Mouse (Mus musculus): ENCODE measurements around the gene Mecom. TPM values are rescaled to one million over a fixed set of nuclear protein-coding genes. Genes with fewer than 3 reads are reported as not detected.

Gene Mecom
- total and polyA plus RNA-seq, 3 experiments: 0.52 to 10.7 (median 4.4) TPM

GRCm38 (mm10) chr3:30514051-30514754 is 33.6 kb downstream of the Mecom start:
- peak; percentile 15 for DNase-seq

GRCm38 (mm10) chr3:30513314-30513997 is 34.4 kb downstream of the Mecom start:
- no peak for DNase-seq

GRCm38 (mm10) chr3:30512459-30513030 is 35.3 kb downstream of the Mecom start:
- no peak for DNase-seq

GRCm38 (mm10) chr3:30511796-30512195 is 36.0 kb downstream of the Mecom start:
- DNase-seq: no peak

- no peak for DNase-seq
These were observed 36.7 kb downstream of the Mecom start for GRCm38 (mm10) chr3:30511062-30511640.

GRCm38 (mm10) chr3:30510646-30511045 is 37.2 kb downstream of the Mecom start:
- DNase-seq: no peak

- peak; percentile 4 for DNase-seq
These were observed 37.7 kb downstream of the Mecom start for GRCm38 (mm10) chr3:30510105-30510504.

- DNase-seq: peak; percentile 15
These were observed 38.6 kb downstream of the Mecom start for GRCm38 (mm10) chr3:30508930-30509910.

GRCm38 (mm10) chr3:30508296-30508929 is 39.4 kb downstream of the Mecom start:
- DNase-seq: peak; percentile 69

GRCm38 (mm10) chr3:30507576-30508295 is 40.1 kb downstream of the Mecom start:
- peak; percentile 40 for DNase-seq

GRCm38 (mm10) chr3:30507028-30507575 is 40.7 kb downstream of the Mecom start:
- peak; percentile 50 for DNase-seq

GRCm38 (mm10) chr3:30506329-30507027 is 41.3 kb downstream of the Mecom start:
- no peak for DNase-seq

- no peak for DNase-seq
These were observed 42.0 kb downstream of the Mecom start for GRCm38 (mm10) chr3:30505741-30506251.

- no peak for DNase-seq
These were observed 43.2 kb downstream of the Mecom start for GRCm38 (mm10) chr3:30504561-30504960.

GRCm38 (mm10) chr3:30503821-30504220 is 44.0 kb downstream of the Mecom start:
- DNase-seq: no peak

- no peak for DNase-seq
These were observed 49.5 kb downstream of the Mecom start for GRCm38 (mm10) chr3:30498202-30498828.

GRCm38 (mm10) chr3:30494371-30494770 is 53.4 kb downstream of the Mecom start:
- no peak for DNase-seq

- no peak for DNase-seq
These were observed 59.0 kb downstream of the Mecom start for GRCm38 (mm10) chr3:30488808-30489207.

GRCm38 (mm10) chr3:30486422-30486821 is 61.4 kb downstream of the Mecom start:
- DNase-seq: no peak

Data from adrenal gland, adult 2 months (tissue).